Comparison of ENCODE assay signal across 8 mouse cellular contexts in genomic region chr10:34300368-34300767, GRCm38 (mm10). TPM values are rescaled to one million over a fixed set of nuclear protein-coding genes. Genes with fewer than 3 reads are reported as not detected.
DNase-seq lines count a peak whose midpoint lies in the region; ATAC-seq and TF ChIP-seq lines count a peak whose summit lies in the region.

No protein-coding gene starts in this region.

- H3K9ac ChIP-seq in stomach, embryonic 14.5 days (replicated peaks; ENCODE audit: low read depth, low read length): no peak overlapping the region
- H3K9ac ChIP-seq in stomach, postnatal 0 days (ENCODE audit: low read length): no peak overlapping the region
- H3K9ac ChIP-seq in limb, embryonic 14.5 days (ENCODE audit: low read depth, low read length, severe bottlenecking): 0 out of 2 replicates have a peak overlapping the region, but pooled peaks have one; percentile 17
- no peak overlapping the region for H3K9ac ChIP-seq in stomach, embryonic 15.5 days

- intact Hi-C loops in heart, postnatal 14 days (cut with DNase I): no loop called here

- H3K27me3 ChIP-seq in stomach, embryonic 14.5 days (ENCODE audit: control insufficient read depth, insufficient read depth, low read length): no peaks in the 10 kb centered on the region
- no peaks in the 10 kb centered on the region for H3K27me3 ChIP-seq in stomach, postnatal 0 days (ENCODE audit: control insufficient read depth, insufficient read depth, low read length)
- H3K27me3 ChIP-seq in limb, embryonic 14.5 days (ENCODE audit: control insufficient read depth, insufficient read depth, low read length): no peaks in the 10 kb centered on the region
- no peaks in the 10 kb centered on the region for H3K27me3 ChIP-seq in stomach, embryonic 15.5 days (replicated peaks)

- TF ChIP-seq EP300 in stomach, postnatal 0 days (optimal IDR thresholded peaks at IDR 0.05): no peak

- no peaks in the 10 kb centered on the region for H3K9me3 ChIP-seq in stomach, embryonic 14.5 days (ENCODE audit: control insufficient read depth, low read depth, low read length)
- no peaks in the 10 kb centered on the region for H3K9me3 ChIP-seq in stomach, postnatal 0 days (ENCODE audit: control insufficient read depth, low read length)
- no peaks in the 10 kb centered on the region for H3K9me3 ChIP-seq in limb, embryonic 14.5 days (ENCODE audit: control insufficient read depth, low read length)
- H3K9me3 ChIP-seq in stomach, embryonic 15.5 days: no peaks in the 10 kb centered on the region

- peaks cover 24% of the 10 kb centered on the region for H3K4me1 ChIP-seq in stomach, embryonic 14.5 days (ENCODE audit: control insufficient read depth, insufficient read depth, low read length)
- H3K4me1 ChIP-seq in stomach, postnatal 0 days (replicated peaks; ENCODE audit: control insufficient read depth, insufficient read depth): no peaks in the 10 kb centered on the region
- peaks cover 22% of the 10 kb centered on the region for H3K4me1 ChIP-seq in limb, embryonic 14.5 days (ENCODE audit: control insufficient read depth, insufficient read depth, low read length)
- peaks cover 23% of the 10 kb centered on the region; the same call in 1 of the 2 replicates for H3K4me1 ChIP-seq in stomach, embryonic 15.5 days

- H3K4me3 ChIP-seq in stomach, embryonic 14.5 days (ENCODE audit: low read depth, low read length): no peak overlapping the region
- H3K4me3 ChIP-seq in stomach, postnatal 0 days (ENCODE audit: low read depth, low read length): no peak overlapping the region
- 0 out of 2 replicates have a peak overlapping the region, but pooled peaks have one; percentile 1 for H3K4me3 ChIP-seq in limb, embryonic 14.5 days (replicated peaks; ENCODE audit: low read length)
- H3K4me3 ChIP-seq in stomach, embryonic 15.5 days (replicated peaks): no peak overlapping the region

- H3K27ac ChIP-seq in stomach, embryonic 14.5 days (ENCODE audit: low read length): no peak overlapping the region
- H3K27ac ChIP-seq in stomach, postnatal 0 days (replicated peaks): no peak overlapping the region
- H3K27ac ChIP-seq in limb, embryonic 14.5 days (replicated peaks; ENCODE audit: low read depth, low read length): no peak overlapping the region
- no peak overlapping the region for H3K27ac ChIP-seq in stomach, embryonic 15.5 days

- H3K4me2 ChIP-seq in stomach, embryonic 14.5 days (replicated peaks; ENCODE audit: low read depth, low read length): peak overlapping the region; percentile 17; the same call in 1 of the 2 replicates
- H3K4me2 ChIP-seq in stomach, postnatal 0 days (replicated peaks; ENCODE audit: low read depth): no peak overlapping the region
- peak overlapping the region; percentile 10 for H3K4me2 ChIP-seq in limb, embryonic 14.5 days (replicated peaks; ENCODE audit: low read depth, low read length, severe bottlenecking)
- H3K4me2 ChIP-seq in stomach, embryonic 15.5 days: peak overlapping the region; percentile 17

- no peak for TF ChIP-seq POLR2A in limb, embryonic 14.5 days (IDR thresholded peaks at IDR 0.05; ENCODE audit: borderline replicate concordance, extremely low read depth, insufficient read depth, insufficient read length)

- no peak for TF ChIP-seq CTCF in stomach, postnatal 0 days (IDR thresholded peaks at IDR 0.05; ENCODE audit: low read depth)

- ATAC-seq in stomach, embryonic 14.5 days (ENCODE audit: insufficient number of reproducible peaks, insufficient read depth, low FRiP score, low read depth): no peak
- ATAC-seq in stomach, postnatal 0 days (ENCODE audit: low FRiP score, low TSS enrichment): no peak
- no peak for ATAC-seq in limb, embryonic 14.5 days (ENCODE audit: low FRiP score, low read depth)
- ATAC-seq in stomach, embryonic 15.5 days (ENCODE audit: insufficient read depth, low FRiP score, low read depth): no peak

- H3K36me3 ChIP-seq in stomach, embryonic 14.5 days (ENCODE audit: control insufficient read depth, insufficient read depth, low read length): no peaks in the 10 kb centered on the region
- H3K36me3 ChIP-seq in stomach, postnatal 0 days (ENCODE audit: control insufficient read depth, insufficient read depth, low read length): no peaks in the 10 kb centered on the region
- 0 out of 2 replicates have a peak, but pooled peaks cover 4% of the 10 kb centered on the region for H3K36me3 ChIP-seq in limb, embryonic 14.5 days (ENCODE audit: control insufficient read depth, insufficient read depth, low read length)
- no peaks in the 10 kb centered on the region for H3K36me3 ChIP-seq in stomach, embryonic 15.5 days

- 28% methylated on average over 5 of the region's 5 CpGs for WGBS in stomach, embryonic 14.5 days
- WGBS in stomach, postnatal 0 days: 38% methylated on average over 5 of the region's 5 CpGs
- 29% methylated on average over 5 of the region's 5 CpGs for WGBS in limb, embryonic 14.5 days
- whole genome bisulfite sequencing in stomach, embryonic 15.5 days: 24% methylated on average over 5 of the region's 5 CpGs

- peak; percentile 81 for DNase-seq in heart, adult 11 months
- DNase-seq in heart, postnatal 14 days: no peak
- DNase-seq in stomach, postnatal 0 days (ENCODE audit: low spot score): no peak
- DNase-seq in limb, embryonic 14.5 days (ENCODE audit: low spot score): no peak
- no peak for DNase-seq in thymus, postnatal 0 days (ENCODE audit: low spot score)
- DNase-seq in frontal cortex, postnatal 14 days (ENCODE audit: low spot score in 2 of 2): no peak

RNA-seq across cellular contexts. Expression of gene Tspyl4, which starts 3.1 kb away (rescaled TPM):
- 10 to 100 TPM in 1 of 2 experiments, 1 to 10 TPM in 1; 8.0 to 10.1 TPM for total RNA-seq in heart, postnatal 14 days (2021)
- polyA plus RNA-seq in stomach, embryonic 14.5 days (2014; fragmentation: Nextera tagmentation; extraction: Ambion mirVana): 9.8 and 10.7 TPM in 2 replicates
- 11.9 and 12.8 TPM in 2 replicates for polyA plus RNA-seq in stomach, postnatal 0 days (2015; fragmentation: Nextera tagmentation; extraction: Ambion mirVana)
- polyA plus RNA-seq in limb, embryonic 14.5 days (2012; rRNA removed): 13.4 and 13.8 TPM in 2 replicates
- 7.5 and 11.6 TPM in 2 replicates for polyA plus RNA-seq in limb, embryonic 14.5 days (2014; fragmentation: Nextera tagmentation; extraction: Ambion mirVana)
- polyA plus RNA-seq in stomach, embryonic 15.5 days (2015; fragmentation: Nextera tagmentation; extraction: Ambion mirVana): 14.7 and 15.9 TPM in 2 replicates
- polyA plus RNA-seq in thymus, postnatal 0 days (2015; fragmentation: Nextera tagmentation; extraction: Ambion mirVana): 31.0 and 32.9 TPM in 2 replicates

RNA-seq across cellular contexts. Expression of gene Tspyl1, which starts 18.4 kb away (rescaled TPM):
- total RNA-seq in heart, postnatal 14 days (2021): 10 to 100 TPM; 51.0 to 52.9 TPM
- 55.0 and 56.3 TPM in 2 replicates for polyA plus RNA-seq in stomach, embryonic 14.5 days (2014; fragmentation: Nextera tagmentation; extraction: Ambion mirVana)
- polyA plus RNA-seq in stomach, postnatal 0 days (2015; fragmentation: Nextera tagmentation; extraction: Ambion mirVana): 46.7 and 49.1 TPM in 2 replicates
- 39.6 and 40.7 TPM in 2 replicates for polyA plus RNA-seq in limb, embryonic 14.5 days (2012; rRNA removed)
- polyA plus RNA-seq in limb, embryonic 14.5 days (2014; fragmentation: Nextera tagmentation; extraction: Ambion mirVana): 44.4 and 51.5 TPM in 2 replicates
- polyA plus RNA-seq in stomach, embryonic 15.5 days (2015; fragmentation: Nextera tagmentation; extraction: Ambion mirVana): 64.9 and 69.7 TPM in 2 replicates
- polyA plus RNA-seq in thymus, postnatal 0 days (2015; fragmentation: Nextera tagmentation; extraction: Ambion mirVana): 77.6 and 82.6 TPM in 2 replicates
